Mouse (Mus musculus): Measurements from ENCODE around the gene Nkrf. TPM values are rescaled to one million over a fixed set of nuclear protein-coding genes. Genes with fewer than 3 reads are reported as not detected.
"Not testable (repeated sequence)": the region's sequence is repeated elsewhere in the genome, so short reads cannot be mapped to it uniquely, and the experiment has no call there.

The Nkrf gene
- total RNA-seq, 2 experiments from 2014 or later: 34.8 to 34.9 TPM

GRCm38 (mm10) chrX:36903115-36903768 lies 543 bp upstream of the Nkrf start:
- no peak; the same call in 1 of the 2 replicates for TF ChIP-seq CTCF (IDR thresholded peaks at IDR 0.05)
- intact Hi-C loops (cut with DNase I): loop anchor here (1.0 to 10.0 kb wide), 3 partner anchors 29 to 268 kb away; partner anchors contain the start of gene C330007P06Rik
- H3K27ac ChIP-seq: peak overlapping the region; percentile 85

GRCm38 (mm10) chrX:36901655-36902054 lies 1.0 kb downstream of the Nkrf start:
- DNase-seq (ENCODE audit: extremely low spot score in 1 of 2, low spot score in 2 of 2): no peak
- peak overlapping the region; percentile 58 for H3K4me3 ChIP-seq
- peak overlapping the region; percentile 85 for H3K27ac ChIP-seq
- intact Hi-C loops (cut with DNase I): loop anchor here (5.0 to 10.0 kb wide), 2 partner anchors 69 to 267 kb away; no protein-coding TSS in a partner anchor
- TF ChIP-seq CTCF (IDR thresholded peaks at IDR 0.05): no peak

More at GRCm38 (mm10) chrX:36903115-36903768, 543 bp upstream of the Nkrf start:
- peak overlapping the region; percentile 58 for H3K4me3 ChIP-seq
- peak; percentile 91 for DNase-seq (ENCODE audit: extremely low spot score in 1 of 2, low spot score in 2 of 2)

GRCm38 (mm10) chrX:36898931-36899330 lies 3.8 kb downstream of the Nkrf start:
- peak; percentile 42 for TF ChIP-seq CTCF (IDR thresholded peaks at IDR 0.05)
- H3K27ac ChIP-seq: not testable (repeated sequence)

DNA sequence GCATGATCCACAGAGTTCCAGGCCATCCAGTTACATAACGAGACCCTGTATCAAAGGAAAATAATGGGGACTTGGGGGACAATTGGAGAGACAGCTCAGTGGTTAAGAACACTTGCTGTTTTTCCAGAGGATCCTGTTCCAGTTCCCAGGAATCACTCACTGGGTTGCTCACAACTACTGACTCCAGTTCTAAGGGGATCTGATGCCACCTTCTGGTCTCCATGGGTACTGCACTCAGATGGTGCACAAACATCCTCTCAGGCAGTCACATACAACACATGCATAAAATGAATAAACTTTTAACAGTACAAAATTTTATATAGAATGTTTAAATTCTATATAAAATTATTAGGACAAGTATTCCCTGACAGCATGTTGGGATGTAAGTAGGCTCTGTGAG lies 18.0 kb downstream of the Nkrf start:
- no peak overlapping the region for H3K4me3 ChIP-seq
- DNase-seq (ENCODE audit: extremely low spot score in 1 of 2, low spot score in 2 of 2): no peak
- peak; percentile 24 for TF ChIP-seq CTCF (IDR thresholded peaks at IDR 0.05)
- H3K27ac ChIP-seq: no peak overlapping the region
- intact Hi-C loops (cut with DNase I): no loop called here

More at GRCm38 (mm10) chrX:36898931-36899330, 3.8 kb downstream of the Nkrf start:
- DNase-seq (ENCODE audit: extremely low spot score in 1 of 2, low spot score in 2 of 2); intact Hi-C loops (cut with DNase I); H3K4me3 ChIP-seq: not testable (repeated sequence)

DNA sequence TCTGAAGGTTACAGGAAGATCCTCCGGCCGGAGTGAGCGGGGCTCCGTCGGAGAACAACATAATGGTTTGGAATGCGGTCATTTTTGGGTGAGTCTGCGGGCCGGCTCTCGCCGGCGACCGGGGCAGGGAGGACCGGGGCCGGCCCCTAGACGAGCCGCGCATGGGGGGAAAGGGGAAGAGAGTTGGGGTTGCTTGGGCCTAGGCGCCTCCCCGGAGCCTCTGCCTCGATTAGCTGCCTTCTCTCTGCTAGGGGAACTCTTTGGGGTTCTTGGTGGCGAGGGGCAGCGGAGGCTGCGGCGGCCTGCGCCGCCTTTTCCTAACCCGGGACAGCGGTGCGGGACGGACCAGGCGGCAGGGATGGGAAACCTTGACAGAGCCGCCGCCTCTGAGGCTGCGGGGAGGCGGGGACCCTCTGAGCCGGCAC lies 28.0 kb downstream of the Nkrf start:
- H3K4me3 ChIP-seq: peak overlapping the region; percentile 76
- intact Hi-C loops (cut with DNase I): loop anchor here (1.0 kb wide), 1 partner anchor 29 kb away; no protein-coding TSS in a partner anchor
- no peak for DNase-seq (ENCODE audit: extremely low spot score in 1 of 2, low spot score in 2 of 2)
- peak overlapping the region; percentile 76 for H3K27ac ChIP-seq
- TF ChIP-seq CTCF (IDR thresholded peaks at IDR 0.05): no peak

GRCm38 (mm10) chrX:36874178-36874696 lies 28.5 kb downstream of the Nkrf start:
- intact Hi-C loops (cut with DNase I): loop anchor here (1.0 kb wide), 1 partner anchor 29 kb away; no protein-coding TSS in a partner anchor

GRCm38 (mm10) chrX:36873765-36874164 lies 28.9 kb downstream of the Nkrf start, which contains the start of the genes Ube2a and C330007P06Rik:
Gene Ube2a (plus strand): TSS chrX:36873900.
Gene C330007P06Rik (minus strand): TSS chrX:36874111.
- TF ChIP-seq CTCF (IDR thresholded peaks at IDR 0.05): no peak
- Histone ChIP-seq H3K4me3 (peak within 1 kb of the TSS; percentile 76), H3K27ac (peak within 1 kb of the TSS; percentile 76)
- DNase-seq (ENCODE audit: extremely low spot score in 1 of 2, low spot score in 2 of 2): no peak
- intact Hi-C loops (cut with DNase I): loop anchor here (1.0 kb wide), 1 partner anchor 30 kb away; no protein-coding TSS in a partner anchor

More at GRCm38 (mm10) chrX:36874178-36874696, 28.5 kb downstream of the Nkrf start:
- DNase-seq (ENCODE audit: extremely low spot score in 1 of 2, low spot score in 2 of 2): peak; percentile 86 to 87
- H3K4me3 ChIP-seq: peak overlapping the region; percentile 76
- peak overlapping the region; percentile 76 for H3K27ac ChIP-seq
- no peak for TF ChIP-seq CTCF (IDR thresholded peaks at IDR 0.05)

DNA sequence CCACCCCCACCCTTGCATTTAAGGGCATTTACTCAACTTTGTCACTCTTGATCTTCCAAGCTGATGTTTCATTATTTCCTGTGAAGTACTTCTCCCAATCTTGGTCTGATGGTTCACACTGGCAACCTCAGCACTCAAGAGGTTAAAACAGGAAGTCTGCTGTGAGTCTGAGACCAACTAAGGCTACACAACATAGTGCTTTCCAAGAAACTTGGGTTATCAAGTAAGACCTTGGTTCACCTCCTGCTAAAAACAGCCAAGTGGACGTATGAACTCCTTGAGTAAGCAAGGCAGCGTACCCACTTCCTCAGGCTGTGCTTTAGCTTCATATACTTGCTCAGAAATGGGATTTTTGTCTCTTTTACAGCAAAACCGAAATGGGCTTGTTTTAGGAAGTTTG lies 32.3 kb downstream of the Nkrf start:
- intact Hi-C loops (cut with DNase I): no loop called here
- DNase-seq (ENCODE audit: extremely low spot score in 1 of 2, low spot score in 2 of 2): no peak
- Histone ChIP-seq H3K27ac (no peak overlapping the region), H3K4me3 (no peak overlapping the region)
- TF ChIP-seq CTCF (IDR thresholded peaks at IDR 0.05): no peak

DNA sequence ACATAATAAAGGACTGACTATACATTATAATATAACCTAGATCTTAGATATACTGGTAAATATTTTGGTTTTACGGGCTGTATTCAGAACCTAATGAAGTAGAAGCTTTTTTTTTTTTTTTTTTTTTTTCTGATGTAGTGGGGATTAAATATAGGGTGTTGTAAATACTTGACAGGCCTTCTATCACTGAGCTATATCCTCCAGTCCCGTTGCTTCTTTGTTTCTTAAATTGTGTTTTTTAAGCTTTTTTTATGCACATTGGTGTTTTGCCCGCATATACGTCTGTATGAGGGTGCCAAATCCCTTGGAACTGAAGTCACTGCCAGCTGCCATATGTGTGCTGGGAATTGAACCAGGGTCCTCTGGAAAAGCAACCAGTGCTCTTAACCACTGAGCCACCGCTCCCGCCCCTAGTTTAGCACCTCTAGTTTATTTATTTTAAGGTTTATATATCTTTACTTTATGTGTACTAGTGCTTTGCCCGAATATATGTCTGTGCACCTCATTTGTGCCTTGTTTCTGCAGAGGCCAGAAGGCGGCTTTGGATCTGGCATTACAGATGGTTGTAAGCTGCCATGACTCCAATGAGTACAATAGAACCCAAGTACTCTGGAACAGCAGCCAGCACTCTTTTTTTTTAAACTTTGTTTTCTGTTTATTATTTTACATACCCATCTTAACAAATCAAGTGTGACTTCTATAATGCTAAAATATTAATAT lies 37.9 kb downstream of the Nkrf start:
- Histone ChIP-seq H3K27ac (peak overlapping the region; percentile 76), H3K4me3 (peak overlapping the region; percentile 50)
- intact Hi-C loops (cut with DNase I): no loop called here
- no peak for TF ChIP-seq CTCF (IDR thresholded peaks at IDR 0.05)
- no peak for DNase-seq (ENCODE audit: extremely low spot score in 1 of 2, low spot score in 2 of 2)

DNA sequence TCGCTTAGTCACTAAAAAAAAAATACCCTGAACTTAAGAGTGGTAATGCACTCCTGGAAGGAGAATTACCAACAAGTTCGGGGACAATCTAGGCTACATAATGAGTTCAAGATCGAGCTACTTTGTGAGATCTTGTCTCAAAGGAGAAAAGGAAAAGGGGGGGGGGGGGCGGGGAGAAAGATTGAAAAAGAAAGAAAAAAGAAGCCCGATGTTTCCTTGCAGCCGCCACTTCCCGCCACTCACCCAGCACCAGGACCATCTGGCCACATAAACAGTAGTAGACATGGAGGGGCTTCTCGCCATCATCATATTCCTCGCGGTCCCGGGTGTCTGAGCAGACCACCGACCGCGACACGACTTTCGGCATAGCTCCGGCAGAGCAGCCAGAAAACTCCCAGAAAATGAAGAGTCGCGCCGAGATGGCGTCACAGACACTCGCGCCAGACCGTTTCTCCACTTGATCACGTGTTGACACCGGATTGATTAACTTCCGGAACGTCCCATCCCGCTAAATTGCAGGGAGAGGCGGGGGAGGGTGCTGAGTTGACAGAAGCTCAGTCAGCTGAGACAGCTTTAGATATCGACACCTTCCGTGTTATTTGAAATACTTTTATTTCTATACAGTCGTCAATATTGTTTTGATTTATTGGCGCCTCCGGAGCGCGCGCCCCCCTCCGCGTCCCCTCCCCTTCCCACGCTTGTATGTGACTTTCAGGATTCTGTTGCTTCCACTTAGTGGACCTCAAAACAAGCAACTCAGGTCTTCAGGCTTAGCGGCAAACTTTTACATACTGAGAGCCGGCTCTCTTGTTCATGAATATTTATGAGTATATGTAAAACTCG lies 38.7 kb downstream of the Nkrf start:
- peak overlapping the region; percentile 50 for H3K4me3 ChIP-seq
- DNase-seq (ENCODE audit: extremely low spot score in 1 of 2, low spot score in 2 of 2): peak; percentile 74 to 78
- no peak for TF ChIP-seq CTCF (IDR thresholded peaks at IDR 0.05)
- intact Hi-C loops (cut with DNase I): no loop called here
- H3K27ac ChIP-seq: peak overlapping the region; percentile 76

DNA sequence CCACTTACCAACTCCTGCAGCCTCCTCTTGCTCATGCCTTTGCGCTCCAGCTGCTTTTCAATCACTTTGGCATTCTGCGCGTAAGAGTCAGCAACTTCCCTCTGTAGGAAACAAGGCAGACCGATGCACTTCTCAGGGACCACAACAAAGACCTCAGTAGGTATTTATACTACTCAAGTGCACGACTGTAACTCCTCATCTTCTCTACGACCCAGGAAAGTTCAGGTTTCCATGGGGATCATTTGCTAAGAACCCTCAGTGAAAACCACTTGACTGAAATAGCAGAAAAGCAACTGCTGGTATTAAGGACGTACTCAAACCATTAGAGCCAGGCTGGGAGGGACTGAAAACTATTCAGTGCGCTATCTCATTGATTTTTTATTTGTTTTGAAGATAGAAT lies 50.1 kb downstream of the Nkrf start:
- intact Hi-C loops (cut with DNase I): no loop called here
- no peak for TF ChIP-seq CTCF (IDR thresholded peaks at IDR 0.05)
- no peak overlapping the region for H3K27ac ChIP-seq
- no peak for DNase-seq (ENCODE audit: extremely low spot score in 1 of 2, low spot score in 2 of 2)
- no peak overlapping the region for H3K4me3 ChIP-seq
